Mouse (Mus musculus) embryonic facial prominence, embryonic 15.5 days (tissue): ENCODE results near the gene Kif5c. TPM values are rescaled to one million over a fixed set of nuclear protein-coding genes. Genes with fewer than 3 reads are reported as not detected.

Experiments used
- ATAC-seq: fragments of 200-750 bp; cut with Nextera tagmentation; 2 replicates; pipeline ENCODE4 v1.8.0; 2017; ENCODE audit warnings: low read depth, moderate TSS enrichment; ENCODE audit not compliant: insufficient number of reproducible peaks, low FRiP score, low TSS enrichment
- H3K27ac ChIP-seq: fragments of 300-500 bp; sonication (generic); replicated peaks from 2 replicates; pipeline ENCODE4 v1.5.1; 2015; ENCODE audit warnings: mild to moderate bottlenecking, inconsistent platforms
- H3K27me3 ChIP-seq: fragments of 300-500 bp; sonication (generic); 2 replicates; pipeline ENCODE4 v1.6.1; 2015; ENCODE audit warnings: inconsistent platforms
- H3K36me3 ChIP-seq: fragments of 300-500 bp; sonication (generic); 2 replicates; pipeline ENCODE4 v1.6.1; 2015; ENCODE audit warnings: mild to moderate bottlenecking, inconsistent platforms
- H3K4me1 ChIP-seq: fragments of 300-500 bp; sonication (generic); 2 replicates; pipeline ENCODE4 v1.6.1; 2015; ENCODE audit warnings: inconsistent platforms
- H3K4me2 ChIP-seq: fragments of 300-500 bp; sonication (generic); replicated peaks from 2 replicates; pipeline ENCODE4 v1.6.1; 2015; ENCODE audit warnings: mild to moderate bottlenecking, inconsistent platforms
- H3K4me3 ChIP-seq: fragments of 300-500 bp; sonication (generic); replicated peaks from 2 replicates; pipeline ENCODE4 v1.5.1; 2015; ENCODE audit warnings: mild to moderate bottlenecking, inconsistent platforms
- H3K9ac ChIP-seq: fragments of 300-500 bp; sonication (generic); 2 replicates; pipeline ENCODE4 v1.6.1; 2015; ENCODE audit warnings: inconsistent platforms
- H3K9me3 ChIP-seq: fragments of 300-500 bp; sonication (generic); replicated peaks from 2 replicates; pipeline ENCODE4 v1.6.1; 2016; ENCODE audit warnings: inconsistent platforms
- WGBS: fragments of 180-500 bp; shearing (Covaris S2); methylation state at CpG from one replicate; pipeline ENCODE4 v1.1.7; 2015; 5-methylcytosine and 5-hydroxymethylcytosine counted together
- polyA plus RNA-seq: library from polyadenylated mRNA; unstranded; fragments of >200 nt; fragmentation: Nextera tagmentation; extraction: Ambion mirVana; gene quantifications from 2 replicates; pipeline ENCODE4 v1.2.1, GENCODE M21; 2015

The Kif5c gene
- polyA plus RNA-seq, 1 experiment from 2014 or later = 6.5 TPM

- Histone ChIP-seq H3K9me3 (no peaks in the 10 kb centered on the region), H3K27ac (no peak overlapping the region), H3K36me3 (no peaks in the 10 kb centered on the region), H3K4me1 (peaks cover 30% of the 10 kb centered on the region), H3K4me3 (no peak overlapping the region), H3K27me3 (no peaks in the 10 kb centered on the region), H3K4me2 (no peak overlapping the region), H3K9ac (no peak overlapping the region)
- ATAC-seq = no peak
- 73% methylated on average over 14 of the region's 14 CpGs for WGBS
Observed at GRCm38 (mm10) chr2:49748628-49749342, 129.7 kb downstream of the Kif5c start.

DNA sequence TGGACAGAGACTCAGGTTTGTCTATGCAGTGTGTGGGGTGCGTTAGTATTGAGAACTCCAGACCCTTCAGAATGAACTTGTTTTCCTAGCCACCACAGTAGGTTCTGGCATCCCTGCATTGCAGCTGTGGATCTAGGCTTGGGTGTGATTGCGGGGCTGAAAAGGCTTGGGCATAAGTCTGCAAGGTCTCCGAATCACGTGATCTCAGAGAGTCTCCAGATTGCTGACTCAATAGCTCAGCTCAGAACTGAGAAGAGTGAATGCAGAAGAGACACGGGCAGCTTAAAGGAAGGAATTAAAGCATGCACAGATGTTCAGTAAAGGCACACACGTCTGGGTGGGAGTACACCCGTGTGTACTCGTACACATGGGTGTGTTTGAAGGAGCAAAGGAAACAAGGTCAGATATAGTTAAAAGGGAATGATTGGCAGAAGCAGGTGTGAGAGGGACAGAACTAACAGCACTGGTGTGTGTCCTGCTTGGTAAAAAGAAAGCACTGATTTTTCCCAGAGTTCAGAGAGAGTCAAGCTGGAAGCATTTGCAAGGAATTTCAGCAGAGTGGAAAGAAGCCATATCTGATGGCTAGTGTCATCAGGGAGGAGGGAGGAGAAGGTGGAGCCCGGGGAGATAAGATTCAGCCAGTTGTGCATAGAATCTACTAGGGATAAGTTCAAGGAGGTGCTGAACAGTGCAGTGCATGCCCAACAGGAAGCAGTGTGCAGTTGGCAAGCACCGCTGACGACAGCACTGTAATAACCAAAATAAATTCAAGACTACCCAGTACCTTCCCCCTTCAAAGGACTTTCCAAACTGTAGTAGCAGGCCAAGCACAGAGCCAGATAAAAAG, 130.9 kb downstream of the Kif5c start:
- H3K27me3 ChIP-seq = no peaks in the 10 kb centered on the region
- 62% methylated on average over 11 of the region's 11 CpGs for WGBS
- H3K9ac ChIP-seq = no peak overlapping the region
- H3K4me2 ChIP-seq = no peak overlapping the region
- no peak overlapping the region for H3K4me3 ChIP-seq
- no peaks in the 10 kb centered on the region for H3K36me3 ChIP-seq
- H3K27ac ChIP-seq = 0 out of 2 replicates have a peak overlapping the region, but pooled peaks have one; percentile 39
- ATAC-seq = no peak
- H3K4me1 ChIP-seq = peaks cover 18% of the 10 kb centered on the region
- no peaks in the 10 kb centered on the region for H3K9me3 ChIP-seq

GRCm38 (mm10) chr2:49751544-49752210, 132.6 kb downstream of the Kif5c start:
- ATAC-seq = no peak
- WGBS = 74% methylated on average over 10 of the region's 10 CpGs
- H3K9me3 ChIP-seq = no peaks in the 10 kb centered on the region
- peaks cover 12% of the 10 kb centered on the region; the same call in 1 of the 2 replicates for H3K4me1 ChIP-seq
- H3K36me3 ChIP-seq = no peaks in the 10 kb centered on the region
- no peak overlapping the region for H3K4me2 ChIP-seq
- no peak overlapping the region for H3K4me3 ChIP-seq
- H3K27ac ChIP-seq = no peak overlapping the region
- H3K9ac ChIP-seq = no peak overlapping the region
- H3K27me3 ChIP-seq = no peaks in the 10 kb centered on the region

- WGBS = 76% methylated on average over 8 of the region's 8 CpGs
- H3K4me2 ChIP-seq = no peak overlapping the region
- H3K9ac ChIP-seq = no peak overlapping the region
- ATAC-seq = no peak
- H3K4me3 ChIP-seq = no peak overlapping the region
- H3K27me3 ChIP-seq = no peaks in the 10 kb centered on the region
- no peak overlapping the region for H3K27ac ChIP-seq
- H3K36me3 ChIP-seq = no peaks in the 10 kb centered on the region
- no peaks in the 10 kb centered on the region for H3K9me3 ChIP-seq
- H3K4me1 ChIP-seq = peaks cover 12% of the 10 kb centered on the region; the same call in 1 of the 2 replicates
Observed at GRCm38 (mm10) chr2:49752211-49752607, 133.1 kb downstream of the Kif5c start.

GRCm38 (mm10) chr2:49753062-49753461, 134.0 kb downstream of the Kif5c start:
- H3K27me3 ChIP-seq = no peaks in the 10 kb centered on the region
- 91% methylated on average over 3 of the region's 3 CpGs for WGBS
- no peaks in the 10 kb centered on the region for H3K36me3 ChIP-seq
- no peak overlapping the region for H3K9ac ChIP-seq
- H3K4me1 ChIP-seq = peaks cover 12% of the 10 kb centered on the region; the same call in 1 of the 2 replicates
- ATAC-seq = no peak
- H3K4me2 ChIP-seq = no peak overlapping the region
- H3K27ac ChIP-seq = no peak overlapping the region
- H3K4me3 ChIP-seq = no peak overlapping the region
- no peaks in the 10 kb centered on the region for H3K9me3 ChIP-seq

- no peak for ATAC-seq
- Histone ChIP-seq H3K4me2 (no peak overlapping the region), H3K27ac (no peak overlapping the region), H3K4me1 (no peaks in the 10 kb centered on the region), H3K9ac (no peak overlapping the region), H3K36me3 (no peaks in the 10 kb centered on the region), H3K9me3 (no peaks in the 10 kb centered on the region), H3K27me3 (no peaks in the 10 kb centered on the region), H3K4me3 (no peak overlapping the region)
- WGBS = 67% methylated on average over 2 of the region's 2 CpGs
Observed at GRCm38 (mm10) chr2:49755054-49755453, 136.0 kb downstream of the Kif5c start.

- Histone ChIP-seq H3K9me3 (no peaks in the 10 kb centered on the region), H3K36me3 (no peaks in the 10 kb centered on the region), H3K27me3 (no peaks in the 10 kb centered on the region), H3K4me1 (no peaks in the 10 kb centered on the region), H3K4me3 (no peak overlapping the region), H3K9ac (no peak overlapping the region), H3K4me2 (no peak overlapping the region), H3K27ac (no peak overlapping the region)
- no peak for ATAC-seq
- WGBS = 82% methylated on average over 7 of the region's 7 CpGs
Observed at GRCm38 (mm10) chr2:49757616-49758015, 138.5 kb downstream of the Kif5c start.

- 36% methylated on average over 7 of the region's 7 CpGs for WGBS
- Histone ChIP-seq H3K4me2 (no peak overlapping the region), H3K36me3 (no peaks in the 10 kb centered on the region), H3K4me1 (no peaks in the 10 kb centered on the region), H3K27ac (no peak overlapping the region), H3K9ac (no peak overlapping the region), H3K9me3 (no peaks in the 10 kb centered on the region), H3K4me3 (no peak overlapping the region), H3K27me3 (no peaks in the 10 kb centered on the region)
- no peak for ATAC-seq
Observed at GRCm38 (mm10) chr2:49764331-49764946, 145.3 kb downstream of the Kif5c start.

DNA sequence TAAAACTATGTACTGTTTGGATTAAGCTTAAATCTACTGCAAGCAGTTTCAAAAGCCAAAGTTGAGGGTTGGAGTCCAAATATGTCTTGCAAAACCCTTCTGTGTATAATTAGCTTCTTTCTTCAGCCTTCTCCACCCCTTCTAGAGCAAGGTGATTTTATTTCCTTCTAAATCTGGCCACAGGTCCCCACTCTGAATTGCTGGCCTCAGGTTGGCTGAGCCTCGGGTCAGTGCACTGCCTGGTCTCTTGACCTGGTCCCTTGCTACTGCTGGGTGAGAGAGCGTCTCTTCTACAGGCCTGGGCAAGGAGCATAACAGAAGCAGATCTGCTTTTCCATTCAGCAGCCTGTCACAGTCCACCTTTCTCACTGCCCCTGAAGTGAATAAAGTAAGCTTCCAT, 149.8 kb downstream of the Kif5c start:
- H3K9me3 ChIP-seq = no peaks in the 10 kb centered on the region
- H3K36me3 ChIP-seq = no peaks in the 10 kb centered on the region
- no peaks in the 10 kb centered on the region for H3K27me3 ChIP-seq
- no peak overlapping the region for H3K4me3 ChIP-seq
- H3K4me2 ChIP-seq = no peak overlapping the region
- no peak for ATAC-seq
- no peaks in the 10 kb centered on the region for H3K4me1 ChIP-seq
- H3K9ac ChIP-seq = no peak overlapping the region
- 64% methylated on average over 2 of the region's 2 CpGs for WGBS
- no peak overlapping the region for H3K27ac ChIP-seq

GRCm38 (mm10) chr2:49770440-49770839, 151.3 kb downstream of the Kif5c start:
- no peaks in the 10 kb centered on the region for H3K4me1 ChIP-seq
- no peak overlapping the region for H3K27ac ChIP-seq
- no peaks in the 10 kb centered on the region for H3K27me3 ChIP-seq
- H3K4me2 ChIP-seq = no peak overlapping the region
- H3K9me3 ChIP-seq = no peaks in the 10 kb centered on the region
- ATAC-seq = no peak
- WGBS = 71% methylated on average over 5 of the region's 5 CpGs
- H3K9ac ChIP-seq = no peak overlapping the region
- H3K36me3 ChIP-seq = no peaks in the 10 kb centered on the region
- no peak overlapping the region for H3K4me3 ChIP-seq

DNA sequence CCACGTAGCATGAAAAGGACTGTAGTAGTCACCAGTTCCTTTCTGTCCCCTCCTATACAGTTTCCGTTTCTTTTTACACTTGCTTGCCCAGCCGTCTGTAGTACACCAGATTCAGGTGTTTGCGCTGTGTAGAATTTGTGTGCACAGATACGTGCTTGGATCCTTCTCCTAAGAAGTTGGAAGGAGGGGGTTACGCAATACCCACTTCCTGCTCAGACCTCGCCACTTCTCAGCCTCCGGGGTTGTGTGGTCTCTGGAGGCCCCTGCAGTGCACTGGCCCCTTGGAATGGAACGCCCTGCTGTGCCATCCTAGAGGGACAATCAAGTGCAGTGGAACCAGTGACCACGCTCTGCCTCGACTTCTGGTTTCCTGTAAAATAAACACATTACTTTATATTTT, 152.1 kb downstream of the Kif5c start:
- Histone ChIP-seq H3K36me3 (no peaks in the 10 kb centered on the region), H3K4me2 (no peak overlapping the region), H3K9me3 (no peaks in the 10 kb centered on the region), H3K9ac (no peak overlapping the region), H3K27me3 (no peaks in the 10 kb centered on the region), H3K4me1 (no peaks in the 10 kb centered on the region), H3K4me3 (no peak overlapping the region), H3K27ac (no peak overlapping the region)
- WGBS = 59% methylated on average over 11 of the region's 11 CpGs
- ATAC-seq = no peak
